Mouse (Mus musculus) thymus, adult 2 months (tissue): ENCODE data around the gene Neurl4.

ENCODE experiments used
- CTCF ChIP-seq: fragments of 200-500 bp; IDR thresholded peaks from 2 replicates; pipeline ENCODE4 v1.5.1; 2012; ENCODE audit warnings: mild to moderate bottlenecking, control low read depth, low read length, moderate library complexity, borderline replicate concordance; ENCODE audit not compliant: control insufficient read depth, poor library complexity, insufficient read depth; ENCODE audit errors: extremely low read depth
- POLR2A ChIP-seq: fragments of 200-500 bp; IDR thresholded peaks from 2 replicates; pipeline ENCODE4 v1.6.1; 2012; ENCODE audit warnings: mild to moderate bottlenecking, low read length, control low read depth, moderate library complexity; ENCODE audit not compliant: control insufficient read depth, poor library complexity, insufficient read depth; ENCODE audit errors: extremely low read depth

DNA sequence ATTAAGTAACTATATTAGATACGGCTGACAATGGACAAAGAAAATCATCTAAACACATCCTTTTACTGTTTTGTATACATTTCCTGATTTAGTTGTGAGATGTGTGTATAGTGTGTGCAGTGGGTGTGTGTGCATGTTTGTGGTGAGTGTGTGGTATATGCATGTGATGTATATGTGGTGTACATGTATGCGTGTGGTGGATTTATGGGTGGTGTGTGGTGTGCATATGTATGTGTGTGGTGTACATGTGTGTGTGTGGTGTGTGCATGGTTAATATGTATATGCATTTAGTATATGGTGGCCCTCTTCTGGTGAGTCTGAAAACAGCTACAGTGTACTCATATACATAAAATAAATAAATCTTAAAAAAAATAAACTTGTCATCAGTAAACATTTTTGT lies 26.6 kb downstream of the Neurl4 start:
- TF ChIP-seq POLR2A (no peak), CTCF (no peak)
